Mouse (Mus musculus) stomach, postnatal 0 days (tissue): Measurements from ENCODE around the gene Zfp882. TPM values are rescaled to one million over a fixed set of nuclear protein-coding genes. Genes with fewer than 3 reads are reported as not detected.
"Not testable (repeated sequence)": the region's sequence is repeated elsewhere in the genome, so short reads cannot be mapped to it uniquely, and the experiment has no call there.

Experiments
- ATAC-seq: fragments of 200-750 bp; cut with Nextera tagmentation; 2 replicates; pipeline ENCODE4 v1.8.0; 2017; ENCODE audit not compliant: low FRiP score, low TSS enrichment
- DNase-seq: peaks from one replicate; pipeline ENCODE4 v3.0.0-alpha.2; 2016; ENCODE audit warnings: low spot score
- H3K27ac ChIP-seq: fragments of 300-500 bp; sonication (generic); replicated peaks from 2 replicates; pipeline ENCODE4 v1.5.1; 2014; ENCODE audit warnings: mild to moderate bottlenecking, control low read depth
- H3K27me3 ChIP-seq: fragments of 300-500 bp; sonication (generic); 2 replicates; pipeline ENCODE4 v1.6.1; 2014; ENCODE audit warnings: low read length; ENCODE audit not compliant: control insufficient read depth, insufficient read depth
- H3K36me3 ChIP-seq: fragments of 300-500 bp; sonication (generic); 2 replicates; pipeline ENCODE4 v1.6.1; 2014; ENCODE audit warnings: low read length, mixed read lengths; ENCODE audit not compliant: control insufficient read depth, insufficient read depth
- H3K4me1 ChIP-seq: fragments of 300-500 bp; sonication (generic); replicated peaks from 2 replicates; pipeline ENCODE4 v1.6.1; 2014; ENCODE audit warnings: antibody characterized with exemption; ENCODE audit not compliant: control insufficient read depth, insufficient read depth
- H3K4me2 ChIP-seq: fragments of 300-500 bp; sonication (generic); replicated peaks from 2 replicates; pipeline ENCODE4 v1.6.1; 2014; ENCODE audit warnings: low read depth, mild to moderate bottlenecking, control low read depth, moderate library complexity
- H3K4me3 ChIP-seq: fragments of 300-500 bp; sonication (generic); 2 replicates; pipeline ENCODE4 v1.5.1; 2014; ENCODE audit warnings: low read depth, low read length, control low read depth
- H3K9ac ChIP-seq: fragments of 300-500 bp; sonication (generic); 2 replicates; pipeline ENCODE4 v1.6.1; 2014; ENCODE audit warnings: mild to moderate bottlenecking, low read length, control low read depth, mixed read lengths
- H3K9me3 ChIP-seq: fragments of 300-500 bp; sonication (generic); 2 replicates; pipeline ENCODE4 v1.6.1; 2016; ENCODE audit warnings: low read length; ENCODE audit not compliant: control insufficient read depth
- CTCF ChIP-seq: IDR thresholded peaks from 2 replicates; pipeline ENCODE4 v1.5.1; 2016; ENCODE audit warnings: antibody characterized with exemption, low read depth, mild to moderate bottlenecking, moderate library complexity
- EP300 ChIP-seq: optimal IDR thresholded peaks from 2 replicates; pipeline ENCODE3; 2016; ENCODE audit warnings: antibody characterized with exemption
- WGBS: fragments of 180-500 bp; shearing (Covaris S2); extraction: QIAGEN DNeasy Blood & Tissue Kit; methylation state at CpG from one replicate; pipeline ENCODE4 v1.1.7; 2014; 5-methylcytosine and 5-hydroxymethylcytosine counted together
- polyA plus RNA-seq: library from polyadenylated mRNA; unstranded; fragments of >200 nt; fragmentation: Nextera tagmentation; extraction: Ambion mirVana; gene quantifications from 2 replicates; pipeline ENCODE4 v1.2.1, GENCODE M21; 2015

Gene Zfp882
- polyA plus RNA-seq, 1 experiment from 2014 or later, result 1.5 TPM

DNA sequence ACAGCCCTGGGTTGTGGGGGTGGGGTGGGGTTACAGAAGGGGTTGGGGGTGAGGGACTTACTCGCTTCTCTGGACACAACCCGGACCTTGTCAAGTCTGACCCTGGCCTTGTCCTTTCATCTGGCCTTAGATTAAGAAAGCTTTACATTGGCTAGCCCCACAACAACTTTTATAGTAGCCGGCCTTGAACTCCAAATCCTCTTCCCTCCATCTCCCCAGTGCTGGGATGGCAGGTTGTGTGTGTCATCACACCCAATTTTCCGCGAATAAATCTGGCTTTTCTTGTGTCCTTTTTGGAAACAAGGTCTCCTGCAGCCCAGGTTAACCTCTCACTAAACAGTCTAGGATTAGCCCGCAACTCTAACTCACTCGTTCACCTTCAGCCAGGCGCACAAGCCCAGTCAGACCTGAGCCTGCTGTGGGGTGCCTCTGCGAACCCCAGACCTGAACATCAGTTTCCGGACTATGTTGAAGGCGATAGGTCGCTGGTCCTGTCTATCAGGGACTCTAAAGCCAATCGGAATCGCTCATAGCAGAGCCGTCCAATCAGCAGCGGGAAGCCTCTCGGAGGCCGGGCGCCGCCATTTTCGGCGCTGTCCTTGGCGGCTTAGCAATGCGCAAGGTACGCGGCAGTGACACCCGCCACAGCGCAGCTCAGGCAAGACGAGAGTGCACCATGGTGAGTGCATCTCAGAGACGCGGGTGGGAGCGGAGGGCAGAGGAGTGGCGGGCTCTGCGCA is 42.2 kb downstream of the Zfp882 start, which contains the start of gene Zfp961:
Zfp961 (plus strand) TSS at position 557 of the 740 bp plus-strand sequence.
- peak; percentile 95 for DNase-seq
- H3K9ac ChIP-seq, result peak within 1 kb of the TSS; percentile 77
- no peaks in the 10 kb centered on the region for H3K27me3 ChIP-seq
- 2% methylated on average over 34 of the region's 34 CpGs for WGBS
- 0 out of 2 replicates have a peak, but pooled peaks cover 3% of the 10 kb centered on the region for H3K4me1 ChIP-seq
- peak; percentile 100 for ATAC-seq
- TF ChIP-seq CTCF (no peak), EP300 (peak; percentile 57)
- peak within 1 kb of the TSS; percentile 75 for H3K4me3 ChIP-seq
- H3K9me3 ChIP-seq, result no peaks in the 10 kb centered on the region
- peak within 1 kb of the TSS; percentile 69 for H3K4me2 ChIP-seq
- H3K36me3 ChIP-seq, result no peaks in the 10 kb centered on the region
- peak within 1 kb of the TSS; percentile 82 for H3K27ac ChIP-seq

DNA sequence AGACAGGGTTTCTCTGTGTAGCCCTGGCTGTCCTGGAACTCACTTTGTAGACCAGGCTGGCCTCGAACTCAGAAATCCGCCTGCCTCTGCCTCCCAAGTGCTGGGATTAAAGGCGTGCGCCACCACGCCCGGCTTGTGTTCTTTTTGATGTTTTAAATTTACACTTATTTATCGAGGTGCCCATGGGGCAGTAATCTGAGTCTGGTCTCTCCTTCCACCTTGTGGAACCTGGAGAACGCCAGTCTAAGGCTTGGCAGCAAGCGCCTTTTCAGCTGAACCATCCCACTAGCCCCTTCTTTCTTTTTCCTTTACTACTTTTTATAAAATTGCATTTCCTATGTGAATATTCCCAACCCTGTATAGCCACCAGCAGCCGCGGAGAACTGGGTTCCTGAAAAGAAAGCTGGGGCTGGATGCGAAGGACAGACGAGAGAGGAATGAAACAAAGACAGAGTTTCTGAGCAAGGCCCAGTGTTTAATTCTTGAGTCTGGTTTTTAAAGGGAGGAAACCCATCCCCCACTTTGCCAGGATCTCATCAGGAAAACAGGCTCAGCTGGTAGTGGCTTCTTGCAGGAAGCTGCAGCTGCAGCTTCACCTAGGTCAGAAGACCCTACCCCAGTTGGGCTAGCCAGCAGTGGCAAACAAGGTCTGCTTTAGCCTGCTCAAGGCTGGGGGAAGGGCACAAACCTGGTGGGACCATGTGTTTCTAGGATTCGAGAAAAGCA is 43.2 kb downstream of the Zfp882 start:
- no peaks in the 10 kb centered on the region for H3K27me3 ChIP-seq
- peak overlapping the region; percentile 69 for H3K4me2 ChIP-seq
- DNase-seq, result peak; percentile 22
- H3K4me3 ChIP-seq, result peak overlapping the region; percentile 75
- H3K9me3 ChIP-seq, result no peaks in the 10 kb centered on the region
- no peak for ATAC-seq
- no peaks in the 10 kb centered on the region for H3K36me3 ChIP-seq
- H3K27ac ChIP-seq, result no peak overlapping the region; the same call in 1 of the 2 replicates
- 0 out of 2 replicates have a peak, but pooled peaks cover 3% of the 10 kb centered on the region for H3K4me1 ChIP-seq
- WGBS, result 20% methylated on average over 12 of the region's 14 CpGs
- peak overlapping the region; percentile 77 for H3K9ac ChIP-seq
- TF ChIP-seq EP300 (no peak), CTCF (no peak)

GRCm38 (mm10) chr8:71952489-71952888 is 44.1 kb downstream of the Zfp882 start:
- Histone ChIP-seq H3K4me2 (no peak overlapping the region), H3K36me3 (no peaks in the 10 kb centered on the region), H3K27ac (no peak overlapping the region), H3K4me3 (no peak overlapping the region), H3K9ac (no peak overlapping the region), H3K9me3 (no peaks in the 10 kb centered on the region), H3K27me3 (no peaks in the 10 kb centered on the region), H3K4me1 (0 out of 2 replicates have a peak, but pooled peaks cover 3% of the 10 kb centered on the region)
- no peak for TF ChIP-seq CTCF
- TF ChIP-seq EP300, result no peak
- WGBS, result 85% methylated on average over 1 of the region's 1 CpGs
- DNase-seq, result no peak
- no peak for ATAC-seq

GRCm38 (mm10) chr8:71952961-71953700 is 44.7 kb downstream of the Zfp882 start:
- H3K9ac ChIP-seq, H3K4me2 ChIP-seq, ATAC-seq, DNase-seq, H3K9me3 ChIP-seq, H3K4me3 ChIP-seq, H3K36me3 ChIP-seq, H3K27ac ChIP-seq, H3K27me3 ChIP-seq, H3K4me1 ChIP-seq: not testable (repeated sequence)
- WGBS, result 88% methylated on average over 16 of the region's 16 CpGs

- H3K27ac ChIP-seq, result no peak overlapping the region
- no peak for ATAC-seq
- H3K4me2 ChIP-seq, result no peak overlapping the region
- H3K27me3 ChIP-seq, result no peaks in the 10 kb centered on the region
- no peak overlapping the region for H3K4me3 ChIP-seq
- DNase-seq, result no peak
- no peaks in the 10 kb centered on the region for H3K36me3 ChIP-seq
- no peak overlapping the region for H3K9ac ChIP-seq
- H3K9me3 ChIP-seq, result no peaks in the 10 kb centered on the region
- H3K4me1 ChIP-seq, result 0 out of 2 replicates have a peak, but pooled peaks cover 3% of the 10 kb centered on the region
- TF ChIP-seq CTCF (no peak), EP300 (no peak)
- 97% methylated on average over 9 of the region's 9 CpGs for WGBS
Measured at GRCm38 (mm10) chr8:71954666-71955065, 46.3 kb downstream of the Zfp882 start.
